Mouse (Mus musculus) liver, adult 2 months (tissue): ENCODE measurements at regions not wholly inside any gene's neighbourhood (a gene's known extent, or its start where the extent isn't known, plus 50 kb on each side); places are given as distances from the start of the nearest gene placed in this dataset.

Experiments used
- CTCF ChIP-seq: fragments of 200-500 bp; IDR thresholded peaks from 2 replicates; pipeline ENCODE4 v1.5.1; 2011; ENCODE audit warnings: low read depth, low read length, control low read depth
- POLR2A ChIP-seq: fragments of 200-500 bp; IDR thresholded peaks from 2 replicates; pipeline ENCODE4 v1.6.1; 2011; ENCODE audit warnings: low read length, control low read depth; ENCODE audit not compliant: insufficient read depth; ENCODE audit errors: extremely low read depth

DNA sequence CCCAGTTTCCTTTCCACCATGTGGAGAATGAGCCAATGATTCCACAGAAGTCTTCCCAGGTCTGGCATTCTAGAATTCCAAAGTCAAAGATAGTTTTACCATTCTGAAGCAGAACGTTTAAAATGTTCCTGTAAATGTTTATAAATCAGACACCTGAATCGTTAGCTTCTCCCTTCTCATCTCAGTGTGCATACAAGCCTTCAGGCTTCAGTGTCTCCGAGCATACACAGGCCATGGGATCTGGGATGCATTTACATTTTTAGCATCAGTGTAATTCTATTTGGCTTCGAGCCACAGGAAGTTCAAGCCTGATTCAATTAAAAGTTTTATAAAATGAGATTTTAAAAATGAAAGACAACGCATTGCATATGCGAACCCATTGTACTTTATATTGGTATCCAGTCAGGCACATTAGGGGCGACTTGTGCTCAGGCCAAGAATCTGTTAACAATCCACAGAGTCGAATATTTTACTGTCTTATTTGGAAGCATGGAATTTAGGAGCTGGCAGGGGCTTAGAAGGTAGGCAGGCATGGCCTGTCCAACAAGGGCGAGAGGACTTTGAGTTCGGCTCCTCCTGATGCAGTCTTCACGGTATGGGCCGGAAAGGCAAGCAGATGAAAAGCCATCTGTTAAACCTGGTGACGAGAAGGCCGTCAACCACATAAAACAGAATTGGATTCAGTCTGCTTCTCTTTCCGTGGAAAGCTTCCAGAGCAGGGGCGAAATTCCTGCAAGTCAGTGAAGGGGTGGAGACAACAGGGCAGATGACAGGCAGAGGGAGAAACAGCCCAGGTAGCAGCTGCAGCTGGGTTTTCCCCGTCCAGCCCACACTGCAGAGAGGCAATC, 63.7 kb upstream of the Sipa1l1 start:
- no peak for TF ChIP-seq CTCF
- no peak for TF ChIP-seq POLR2A
